Mouse (Mus musculus): ENCODE results near the gene Bmpr1a.

- TF ChIP-seq GATA1 (IDR thresholded peaks at IDR 0.05; ENCODE audit: borderline replicate concordance, low read length), result no peak
- TF ChIP-seq FLI1 (IDR thresholded peaks at IDR 0.05; ENCODE audit: low read length), result no peak
These were observed 19.6 kb upstream of the Bmpr1a start, which contains the start of gene 9230112D13Rik for GRCm38 (mm10) chr14:34522701-34523100.
